Mouse (Mus musculus): Measurements from ENCODE around the gene Ccdc138. TPM values are rescaled to one million over a fixed set of nuclear protein-coding genes. Genes with fewer than 3 reads are reported as not detected.

The Ccdc138 gene
- 9.2 TPM for polyA plus RNA-seq (2014; fragmentation: Illumina TruSeq; extraction: RNeasy Lipid Tissue Mini Kit (QIAGEN cat#74804))

DNA sequence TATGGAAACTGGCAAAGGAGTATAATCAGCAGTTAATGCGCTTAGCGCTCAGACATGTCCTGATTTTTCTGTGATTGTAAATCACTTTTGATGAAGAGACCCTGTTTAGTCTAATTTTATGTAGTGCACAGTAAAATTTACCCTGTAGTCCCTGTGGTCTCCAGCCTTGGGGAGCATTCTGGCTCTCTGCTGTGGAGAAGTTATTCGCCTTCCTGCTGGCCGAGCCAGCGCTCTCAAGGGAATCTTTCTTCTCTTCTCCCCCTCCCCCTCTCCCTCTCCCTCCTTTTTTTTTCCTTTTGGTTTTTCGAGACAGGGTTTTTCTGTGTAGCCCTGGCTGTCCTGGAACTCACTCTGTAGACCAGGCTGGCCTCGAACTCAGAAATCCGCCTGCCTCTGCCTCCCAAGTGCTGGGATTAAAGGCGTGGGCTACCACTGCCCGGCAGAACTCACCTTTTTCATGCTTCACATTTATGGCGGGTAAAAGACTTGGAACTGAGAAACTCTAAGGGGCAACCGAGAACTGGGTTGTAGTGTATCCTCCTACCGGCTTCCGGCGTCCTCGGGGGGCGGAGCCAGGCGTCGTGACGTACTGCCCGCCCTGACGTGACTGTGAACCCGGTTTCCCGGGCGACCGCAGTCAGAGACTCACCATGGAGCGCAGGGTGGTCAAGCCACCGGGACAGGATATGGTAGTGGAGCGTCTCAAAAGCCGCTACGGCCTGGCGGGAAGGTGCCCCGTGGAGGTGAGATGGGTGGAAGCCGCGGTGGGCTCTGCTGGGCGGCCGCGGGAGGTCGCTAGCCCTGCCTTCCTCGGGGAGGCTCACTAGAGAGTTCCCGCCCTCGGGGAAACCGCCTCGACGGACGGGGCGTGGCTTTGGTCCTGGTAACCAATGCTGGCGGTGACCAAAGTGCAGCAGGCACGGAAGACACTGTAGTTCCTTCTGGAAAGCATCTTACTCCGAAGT is at the start of gene Ccdc138:
Gene Ccdc138 (plus strand): TSS at position 629 of the 965 bp plus-strand sequence.

Other genes with a start within 250 kb of the Ccdc138 start
- 67.1 TPM for gene Gcc2, start 242.5 kb upstream of the Ccdc138 start, polyA plus RNA-seq (2014; fragmentation: Illumina TruSeq; extraction: RNeasy Lipid Tissue Mini Kit (QIAGEN cat#74804))
- gene Lims1, start 174.5 kb upstream of the Ccdc138 start, polyA plus RNA-seq (2014; fragmentation: Illumina TruSeq; extraction: RNeasy Lipid Tissue Mini Kit (QIAGEN cat#74804)): 260 TPM
- gene Ranbp2, start 51.0 kb upstream of the Ccdc138 start, polyA plus RNA-seq (2014; fragmentation: Illumina TruSeq; extraction: RNeasy Lipid Tissue Mini Kit (QIAGEN cat#74804)): 214 TPM
- gene Edar, start 177.7 kb downstream of the Ccdc138 start, polyA plus RNA-seq (2014; fragmentation: Illumina TruSeq; extraction: RNeasy Lipid Tissue Mini Kit (QIAGEN cat#74804)): not detected
- gene Gm17542, start 220.3 kb downstream of the Ccdc138 start, polyA plus RNA-seq (2014; fragmentation: Illumina TruSeq; extraction: RNeasy Lipid Tissue Mini Kit (QIAGEN cat#74804)): not detected